In the genomic region with DNA sequence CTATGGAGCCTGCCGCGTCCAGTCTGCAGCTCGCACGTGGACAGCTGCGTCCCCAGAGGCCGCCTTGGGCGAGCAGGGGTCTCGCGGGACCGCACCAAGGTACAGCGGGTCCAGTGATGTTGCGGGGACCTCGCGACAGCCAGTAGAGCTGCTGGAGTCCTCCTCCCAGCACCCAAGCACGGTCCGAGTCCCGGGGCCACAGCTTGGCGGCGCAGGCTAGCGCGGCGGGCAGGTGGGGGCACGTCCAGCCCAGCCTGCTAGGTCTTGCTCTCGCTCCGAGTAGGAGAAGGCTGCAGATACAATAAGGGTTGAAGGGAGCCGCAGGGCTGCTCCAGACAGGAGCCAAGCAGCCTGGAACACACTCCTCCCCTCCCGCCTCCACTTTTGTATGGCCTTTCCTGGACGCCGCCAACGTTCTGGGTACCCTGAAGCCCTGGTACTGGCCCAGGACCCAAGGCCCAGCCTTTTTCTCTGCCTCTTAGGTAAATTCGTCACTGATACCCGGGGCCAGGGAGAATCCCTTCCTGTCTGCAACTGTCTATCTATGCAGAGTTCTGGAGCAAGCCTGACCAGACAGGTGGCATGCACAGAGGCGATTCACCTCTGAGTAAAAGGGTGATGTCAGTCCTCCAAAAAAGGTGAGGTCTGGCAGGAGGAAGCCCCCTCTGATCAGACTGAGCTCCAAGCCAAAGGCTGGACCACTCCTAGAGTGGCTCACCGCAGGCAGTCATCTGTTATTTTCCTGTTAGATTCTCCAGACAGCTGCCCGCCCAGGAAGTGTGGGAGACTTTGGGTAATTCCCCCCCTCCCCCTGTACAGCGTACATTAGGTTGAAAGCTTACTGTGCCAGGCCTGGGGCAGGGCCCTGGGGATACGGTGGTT, we compare ENCODE assay signal across 7 mouse cellular contexts. TPM values are rescaled to one million over a fixed set of nuclear protein-coding genes. Genes with fewer than 3 reads are reported as not detected.
DNase-seq lines count a peak whose midpoint lies in the region; ATAC-seq and TF ChIP-seq lines count a peak whose summit lies in the region.

A gene (minus strand): TSS at position 581 of the 882 bp plus-strand sequence.

- no peak for DNase-seq in thymus, adult 2 months
- DNase-seq in thymus, postnatal 4 days, result no peak
- peak; percentile 23 for DNase-seq in forebrain, embryonic 14.5 days (ENCODE audit: low spot score)
- DNase-seq in natural killer cell, adult 2 months (ENCODE audit: low spot score in 2 of 2), result no peak
- no peak for DNase-seq in spleen, postnatal 4 days (ENCODE audit: low spot score in 2 of 2)

- no peaks in the 10 kb centered on the region for H3K9me3 ChIP-seq in forebrain, embryonic 14.5 days (replicated peaks; ENCODE audit: control insufficient read depth, low read length)
- H3K9me3 ChIP-seq in kidney, embryonic 16.5 days (ENCODE audit: low read length), result no peaks in the 10 kb centered on the region
- no peaks in the 10 kb centered on the region for H3K9me3 ChIP-seq in midbrain, embryonic 15.5 days

- H3K36me3 ChIP-seq in thymus, adult 2 months (ENCODE audit: control insufficient read depth, insufficient read depth, low read length), result no peaks in the 10 kb centered on the region
- H3K36me3 ChIP-seq in forebrain, embryonic 14.5 days (ENCODE audit: control insufficient read depth, insufficient read depth, low read length), result no peaks in the 10 kb centered on the region
- no peaks in the 10 kb centered on the region for H3K36me3 ChIP-seq in kidney, embryonic 16.5 days (ENCODE audit: insufficient read depth, low read length)
- H3K36me3 ChIP-seq in midbrain, embryonic 15.5 days (replicated peaks), result no peaks in the 10 kb centered on the region

- peak within 1 kb of the TSS; percentile 49 for H3K4me2 ChIP-seq in forebrain, embryonic 14.5 days (ENCODE audit: low read length)
- H3K4me2 ChIP-seq in kidney, embryonic 16.5 days (replicated peaks; ENCODE audit: low read depth, low read length), result peak within 1 kb of the TSS; percentile 53
- H3K4me2 ChIP-seq in midbrain, embryonic 15.5 days, result peak within 1 kb of the TSS; percentile 78

- no peaks in the 10 kb centered on the region for H3K4me1 ChIP-seq in thymus, adult 2 months (replicated peaks; ENCODE audit: control insufficient read depth, insufficient read depth, low read length)
- H3K4me1 ChIP-seq in forebrain, embryonic 14.5 days (ENCODE audit: control insufficient read depth, insufficient read depth, low read length), result no peaks in the 10 kb centered on the region
- H3K4me1 ChIP-seq in kidney, embryonic 16.5 days (ENCODE audit: insufficient read depth, low read length), result peaks cover 7% of the 10 kb centered on the region; the same call in 1 of the 2 replicates
- H3K4me1 ChIP-seq in midbrain, embryonic 15.5 days, result peaks cover 12% of the 10 kb centered on the region

- ATAC-seq in forebrain, embryonic 14.5 days, result peak; percentile 71; the same call in 1 of the 2 replicates
- peak; percentile 93 for ATAC-seq in kidney, embryonic 16.5 days (ENCODE audit: low FRiP score, low TSS enrichment)
- peak; percentile 84 for ATAC-seq in midbrain, embryonic 15.5 days (replicated peaks)

- TF ChIP-seq POLR2A in thymus, adult 2 months (IDR thresholded peaks at IDR 0.05; ENCODE audit: control insufficient read depth, extremely low read depth, insufficient read depth, low read length, poor library complexity), result no peak

- peaks cover 3% of the 10 kb centered on the region; the same call in 1 of the 2 replicates for H3K27me3 ChIP-seq in thymus, adult 2 months (ENCODE audit: control insufficient read depth, insufficient read depth, low read length)
- H3K27me3 ChIP-seq in forebrain, embryonic 14.5 days (replicated peaks; ENCODE audit: control insufficient read depth, insufficient read depth, low read length), result peaks cover 38% of the 10 kb centered on the region
- peaks cover 46% of the 10 kb centered on the region for H3K27me3 ChIP-seq in kidney, embryonic 16.5 days (ENCODE audit: insufficient read depth, low read length)
- H3K27me3 ChIP-seq in midbrain, embryonic 15.5 days (replicated peaks), result peaks cover 41% of the 10 kb centered on the region

- peak within 1 kb of the TSS; percentile 29 for H3K9ac ChIP-seq in forebrain, embryonic 14.5 days (ENCODE audit: low read length)
- peak within 1 kb of the TSS; percentile 42 for H3K9ac ChIP-seq in kidney, embryonic 16.5 days (replicated peaks; ENCODE audit: low read length)
- H3K9ac ChIP-seq in midbrain, embryonic 15.5 days, result peak within 1 kb of the TSS; percentile 15; the same call in 1 of the 2 replicates

- H3K4me3 ChIP-seq in thymus, adult 2 months (ENCODE audit: control insufficient read depth, insufficient read depth, low read length), result peak within 1 kb of the TSS; percentile 17
- peak within 1 kb of the TSS; percentile 23 for H3K4me3 ChIP-seq in forebrain, embryonic 14.5 days (ENCODE audit: low read depth, low read length)
- peak within 1 kb of the TSS; percentile 42 for H3K4me3 ChIP-seq in kidney, embryonic 16.5 days (ENCODE audit: low read length)
- H3K4me3 ChIP-seq in midbrain, embryonic 15.5 days, result peak within 1 kb of the TSS; percentile 38

- no peak within 1 kb of the TSS; the same call in 1 of the 2 replicates for H3K27ac ChIP-seq in thymus, adult 2 months (ENCODE audit: control insufficient read depth, insufficient read depth, low read length)
- no peak within 1 kb of the TSS for H3K27ac ChIP-seq in forebrain, embryonic 14.5 days (ENCODE audit: low read depth, low read length)
- H3K27ac ChIP-seq in kidney, embryonic 16.5 days (ENCODE audit: low read length), result peak within 1 kb of the TSS; percentile 26
- no peak within 1 kb of the TSS for H3K27ac ChIP-seq in midbrain, embryonic 15.5 days

- WGBS in thymus, adult 2 months, result 7% methylated on average over 37 of the region's 37 CpGs
- 3% methylated on average over 37 of the region's 37 CpGs for WGBS in forebrain, embryonic 14.5 days
- 2% methylated on average over 37 of the region's 37 CpGs for WGBS in kidney, embryonic 16.5 days
- 3% methylated on average over 37 of the region's 37 CpGs for WGBS in midbrain, embryonic 15.5 days

- no peak for TF ChIP-seq CTCF in thymus, adult 2 months (IDR thresholded peaks at IDR 0.05; ENCODE audit: borderline replicate concordance, control insufficient read depth, extremely low read depth, insufficient read depth, low read length, poor library complexity)

RNA-seq across cellular contexts. Expression of the gene that starts here (rescaled TPM):
- 4.0 and 4.2 TPM in 2 replicates for polyA plus RNA-seq in thymus, adult 2 months (2012; rRNA removed)
- not detected in 2 replicates for polyA plus RNA-seq in forebrain, embryonic 14.5 days (2014; fragmentation: Nextera tagmentation; extraction: Ambion mirVana)
- 13.7 and 15.8 TPM in 2 replicates for polyA plus RNA-seq in kidney, embryonic 16.5 days (2015; fragmentation: Nextera tagmentation; extraction: Ambion mirVana)
- not detected in 2 replicates for polyA plus RNA-seq in midbrain, embryonic 15.5 days (2015; fragmentation: Nextera tagmentation; extraction: Ambion mirVana)

Comparison
In these comparisons a context has a peak if more than half of its experiments do, and no peak if none do; other contexts are left out.
1. Peak in DNase-seq, ATAC-seq, H3K4me3 ChIP-seq, H3K9ac ChIP-seq and H3K4me2 ChIP-seq in forebrain, embryonic 14.5 days; RNA of the gene not detected or under 1 TPM.
2. Peak in ATAC-seq, H3K4me3 ChIP-seq, H3K9ac ChIP-seq and H3K4me2 ChIP-seq in midbrain, embryonic 15.5 days; RNA of the gene not detected or under 1 TPM.